Mouse (Mus musculus): ENCODE results near the gene Tsga10. TPM values are rescaled to one million over a fixed set of nuclear protein-coding genes. Genes with fewer than 3 reads are reported as not detected.
"Not testable (repeated sequence)": the region's sequence is repeated elsewhere in the genome, so short reads cannot be mapped to it uniquely, and the experiment has no call there.

The Tsga10 gene
- polyA plus RNA-seq, 1 experiment from 2014 or later = 4.9 TPM

GRCm38 (mm10) chr1:37867684-37868322, 1.6 kb upstream of the Tsga10 start:
- 57% methylated on average over 10 of the region's 10 CpGs for WGBS
- H3K4me3 ChIP-seq (ENCODE audit: low read length) = no peak overlapping the region

GRCm38 (mm10) chr1:37867056-37867455, 827 bp upstream of the Tsga10 start:
- 67% methylated on average over 1 of the region's 1 CpGs for WGBS
- no peak overlapping the region for H3K9ac ChIP-seq (ENCODE audit: low read length)

More at GRCm38 (mm10) chr1:37867684-37868322, 1.6 kb upstream of the Tsga10 start:
- H3K27me3 ChIP-seq (ENCODE audit: control insufficient read depth, insufficient read depth, low read length) = no peaks in the 10 kb centered on the region
- peaks cover 8% of the 10 kb centered on the region for H3K4me1 ChIP-seq (ENCODE audit: control insufficient read depth, insufficient read depth, low read length)
- H3K4me2 ChIP-seq (ENCODE audit: low read depth, low read length) = no peak overlapping the region
- H3K9ac ChIP-seq (ENCODE audit: low read length) = no peak overlapping the region
- no peaks in the 10 kb centered on the region; the same call in 1 of the 2 replicates for H3K9me3 ChIP-seq (replicated peaks; ENCODE audit: control insufficient read depth, low read length)
- H3K27ac ChIP-seq (ENCODE audit: low read length) = no peak overlapping the region
- no peak for ATAC-seq (replicated peaks; ENCODE audit: extremely low read depth, insufficient read depth, low FRiP score)
- no peaks in the 10 kb centered on the region for H3K36me3 ChIP-seq (ENCODE audit: control insufficient read depth, insufficient read depth)

GRCm38 (mm10) chr1:37865401-37866215, 621 bp downstream of the Tsga10 start:
- peak overlapping the region; percentile 86 for H3K4me3 ChIP-seq (ENCODE audit: low read length)
- H3K9ac ChIP-seq (ENCODE audit: low read length) = peak overlapping the region; percentile 84
- no peaks in the 10 kb centered on the region for H3K4me1 ChIP-seq (ENCODE audit: control insufficient read depth, insufficient read depth, low read length)
- H3K27me3 ChIP-seq (ENCODE audit: control insufficient read depth, insufficient read depth, low read length) = no peaks in the 10 kb centered on the region
- H3K36me3 ChIP-seq (ENCODE audit: control insufficient read depth, insufficient read depth) = no peaks in the 10 kb centered on the region
- H3K9me3 ChIP-seq (replicated peaks; ENCODE audit: control insufficient read depth, low read length) = no peaks in the 10 kb centered on the region; the same call in 1 of the 2 replicates
- ATAC-seq (replicated peaks; ENCODE audit: extremely low read depth, insufficient read depth, low FRiP score) = no peak
- peak overlapping the region; percentile 72 for H3K4me2 ChIP-seq (ENCODE audit: low read depth, low read length)
- H3K27ac ChIP-seq (ENCODE audit: low read length) = peak overlapping the region; percentile 92
- 9% methylated on average over 23 of the region's 23 CpGs for WGBS

More at GRCm38 (mm10) chr1:37867056-37867455, 827 bp upstream of the Tsga10 start:
- H3K9me3 ChIP-seq (replicated peaks; ENCODE audit: control insufficient read depth, low read length) = no peaks in the 10 kb centered on the region; the same call in 1 of the 2 replicates
- no peaks in the 10 kb centered on the region for H3K27me3 ChIP-seq (ENCODE audit: control insufficient read depth, insufficient read depth, low read length)
- peaks cover 5% of the 10 kb centered on the region; the same call in 1 of the 2 replicates for H3K4me1 ChIP-seq (ENCODE audit: control insufficient read depth, insufficient read depth, low read length)
- no peak overlapping the region for H3K27ac ChIP-seq (ENCODE audit: low read length)
- no peak for ATAC-seq (replicated peaks; ENCODE audit: extremely low read depth, insufficient read depth, low FRiP score)
- no peaks in the 10 kb centered on the region for H3K36me3 ChIP-seq (ENCODE audit: control insufficient read depth, insufficient read depth)
- no peak overlapping the region for H3K4me2 ChIP-seq (ENCODE audit: low read depth, low read length)
- no peak overlapping the region for H3K4me3 ChIP-seq (ENCODE audit: low read length)

GRCm38 (mm10) chr1:37864511-37865400, 1.5 kb downstream of the Tsga10 start:
- Histone ChIP-seq H3K36me3 (ENCODE audit: control insufficient read depth, insufficient read depth) (no peaks in the 10 kb centered on the region), H3K4me1 (ENCODE audit: control insufficient read depth, insufficient read depth, low read length) (no peaks in the 10 kb centered on the region), H3K4me2 (ENCODE audit: low read depth, low read length) (peak overlapping the region; percentile 92), H3K9ac (ENCODE audit: low read length) (peak overlapping the region; percentile 85), H3K4me3 (ENCODE audit: low read length) (peak overlapping the region; percentile 86), H3K9me3 (replicated peaks; ENCODE audit: control insufficient read depth, low read length) (no peaks in the 10 kb centered on the region; the same call in 1 of the 2 replicates), H3K27me3 (ENCODE audit: control insufficient read depth, insufficient read depth, low read length) (no peaks in the 10 kb centered on the region), H3K27ac (ENCODE audit: low read length) (peak overlapping the region; percentile 92)
- peak; percentile 98 for ATAC-seq (replicated peaks; ENCODE audit: extremely low read depth, insufficient read depth, low FRiP score)
- under 1% methylated on average over 90 of the region's 90 CpGs for WGBS

GRCm38 (mm10) chr1:37850696-37851095, 15.5 kb downstream of the Tsga10 start:
- no peak overlapping the region for H3K27ac ChIP-seq (ENCODE audit: low read length)

GRCm38 (mm10) chr1:37846878-37847277, 19.4 kb downstream of the Tsga10 start:
- no peak overlapping the region for H3K27ac ChIP-seq (ENCODE audit: low read length)
- H3K4me1 ChIP-seq (ENCODE audit: control insufficient read depth, insufficient read depth, low read length) = peaks cover 6% of the 10 kb centered on the region
- H3K4me2 ChIP-seq (ENCODE audit: low read depth, low read length) = no peak overlapping the region
- 80% methylated on average over 8 of the region's 8 CpGs for WGBS
- H3K9ac ChIP-seq (ENCODE audit: low read length) = no peak overlapping the region
- H3K9me3 ChIP-seq (replicated peaks; ENCODE audit: control insufficient read depth, low read length) = no peaks in the 10 kb centered on the region
- ATAC-seq (replicated peaks; ENCODE audit: extremely low read depth, insufficient read depth, low FRiP score) = no peak
- H3K27me3 ChIP-seq (ENCODE audit: control insufficient read depth, insufficient read depth, low read length) = no peaks in the 10 kb centered on the region
- H3K4me3 ChIP-seq (ENCODE audit: low read length) = no peak overlapping the region
- H3K36me3 ChIP-seq (ENCODE audit: control insufficient read depth, insufficient read depth) = no peaks in the 10 kb centered on the region

More at GRCm38 (mm10) chr1:37850696-37851095, 15.5 kb downstream of the Tsga10 start:
- no peak overlapping the region for H3K4me3 ChIP-seq (ENCODE audit: low read length)
- no peak overlapping the region for H3K9ac ChIP-seq (ENCODE audit: low read length)
- no peak overlapping the region for H3K4me2 ChIP-seq (ENCODE audit: low read depth, low read length)
- H3K4me1 ChIP-seq (ENCODE audit: control insufficient read depth, insufficient read depth, low read length) = peaks cover 6% of the 10 kb centered on the region
- H3K36me3 ChIP-seq (ENCODE audit: control insufficient read depth, insufficient read depth) = peaks cover 2% of the 10 kb centered on the region; the same call in 1 of the 2 replicates
- peaks cover 4% of the 10 kb centered on the region; the same call in 1 of the 2 replicates for H3K9me3 ChIP-seq (replicated peaks; ENCODE audit: control insufficient read depth, low read length)
- H3K27me3 ChIP-seq (ENCODE audit: control insufficient read depth, insufficient read depth, low read length) = no peaks in the 10 kb centered on the region
- ATAC-seq (replicated peaks; ENCODE audit: extremely low read depth, insufficient read depth, low FRiP score) = no peak; the same call in 1 of the 2 replicates
- WGBS = 25% methylated on average over 2 of the region's 2 CpGs

GRCm38 (mm10) chr1:37831681-37832080, 34.5 kb downstream of the Tsga10 start:
- H3K36me3 ChIP-seq (ENCODE audit: control insufficient read depth, insufficient read depth) = peaks cover 5% of the 10 kb centered on the region
- H3K9me3 ChIP-seq (replicated peaks; ENCODE audit: control insufficient read depth, low read length) = 0 out of 2 replicates have a peak, but pooled peaks cover under 1% of the 10 kb centered on the region
- H3K27me3 ChIP-seq (ENCODE audit: control insufficient read depth, insufficient read depth, low read length) = no peaks in the 10 kb centered on the region
- H3K9ac ChIP-seq (ENCODE audit: low read length) = no peak overlapping the region
- no peak for ATAC-seq (replicated peaks; ENCODE audit: extremely low read depth, insufficient read depth, low FRiP score)
- 58% methylated on average over 2 of the region's 2 CpGs for WGBS
- no peak overlapping the region for H3K27ac ChIP-seq (ENCODE audit: low read length)
- H3K4me2 ChIP-seq (ENCODE audit: low read depth, low read length) = no peak overlapping the region
- no peak overlapping the region for H3K4me3 ChIP-seq (ENCODE audit: low read length)
- no peaks in the 10 kb centered on the region for H3K4me1 ChIP-seq (ENCODE audit: control insufficient read depth, insufficient read depth, low read length)

- H3K4me2 ChIP-seq (ENCODE audit: low read depth, low read length); H3K36me3 ChIP-seq (ENCODE audit: control insufficient read depth, insufficient read depth); ATAC-seq (replicated peaks; ENCODE audit: extremely low read depth, insufficient read depth, low FRiP score); H3K4me3 ChIP-seq (ENCODE audit: low read length); H3K9ac ChIP-seq (ENCODE audit: low read length); H3K27ac ChIP-seq (ENCODE audit: low read length); H3K27me3 ChIP-seq (ENCODE audit: control insufficient read depth, insufficient read depth, low read length); H3K9me3 ChIP-seq (replicated peaks; ENCODE audit: control insufficient read depth, low read length); H3K4me1 ChIP-seq (ENCODE audit: control insufficient read depth, insufficient read depth, low read length): not testable (repeated sequence)
- WGBS = 61% methylated on average over 1 of the region's 1 CpGs
Measured at GRCm38 (mm10) chr1:37802291-37802690, 63.9 kb downstream of the Tsga10 start.
